Mouse (Mus musculus) myocyte (in vitro differentiated cells): ENCODE measurements around the gene Rps27. TPM values are rescaled to one million over a fixed set of nuclear protein-coding genes. Genes with fewer than 3 reads are reported as not detected.

ENCODE experiments used
- H3K27me3 ChIP-seq: one replicate; pipeline ENCODE4 v1.6.1; 2011; ENCODE audit not compliant: control insufficient read depth, insufficient read depth, insufficient read length
- H3K36me3 ChIP-seq: one replicate; pipeline ENCODE4 v1.6.1; 2011; ENCODE audit not compliant: control insufficient read depth, insufficient read depth
- H3K4me2 ChIP-seq: one replicate; pipeline ENCODE4 v1.6.1; 2011; ENCODE audit warnings: low read depth, control low read depth
- H3K4me3 ChIP-seq: one replicate; pipeline ENCODE4 v1.5.1; 2011; ENCODE audit warnings: mild to moderate bottlenecking, control low read depth, moderate library complexity
- H3K79me2 ChIP-seq: one replicate; pipeline ENCODE4 v1.6.1; 2011; ENCODE audit not compliant: control insufficient read depth, insufficient read depth
- H3ac ChIP-seq: one replicate; pipeline ENCODE4 v1.6.1; 2011; ENCODE audit not compliant: control insufficient read depth, insufficient read length
- CEBPB ChIP-seq: IDR thresholded peaks from 2 replicates; pipeline ENCODE4 v1.6.1; 2011; ENCODE audit warnings: mild to moderate bottlenecking, moderate library complexity; ENCODE audit not compliant: poor library complexity, insufficient read depth, severe bottlenecking
- E2F4 ChIP-seq: IDR thresholded peaks from one replicate; pipeline ENCODE4 v1.6.1; 2011; ENCODE audit warnings: mild to moderate bottlenecking, control low read depth, moderate library complexity; ENCODE audit not compliant: insufficient read depth
- MAX ChIP-seq: IDR thresholded peaks from one replicate; pipeline ENCODE4 v1.6.1; 2011; ENCODE audit warnings: low read depth, mild to moderate bottlenecking, control low read depth
- MYOD1 ChIP-seq, 3 experiments: IDR thresholded peaks; one replicate each; pipeline ENCODE4 v1.6.1; 2011; ENCODE audit warnings: control low read depth in 2 of 3, low read depth in 2 of 3, mild to moderate bottlenecking in 2 of 3, moderate library complexity in 1 of 3; ENCODE audit not compliant: insufficient read length in 2 of 3, control insufficient read depth in 1 of 3
- MYOG ChIP-seq, 3 experiments: IDR thresholded peaks; one replicate each; pipeline ENCODE4 v1.6.1; 2011; ENCODE audit warnings: control low read depth in 2 of 3, low read depth in 2 of 3, mild to moderate bottlenecking in 2 of 3; ENCODE audit not compliant: insufficient read length in 2 of 3, control insufficient read depth in 1 of 3, insufficient read depth in 1 of 3
- POLR2A ChIP-seq: IDR thresholded peaks from one replicate; pipeline ENCODE4 v1.6.1; 2011; ENCODE audit warnings: low read depth, mild to moderate bottlenecking, control low read depth, moderate library complexity; ENCODE audit not compliant: insufficient read length
- POLR2AphosphoS2 ChIP-seq: IDR thresholded peaks from one replicate; pipeline ENCODE4 v1.6.1; 2011; ENCODE audit warnings: low read depth, control low read depth; ENCODE audit not compliant: insufficient read length
- REST ChIP-seq: IDR thresholded peaks from one replicate; pipeline ENCODE4 v1.6.1; 2011; ENCODE audit warnings: mild to moderate bottlenecking, control low read depth, moderate library complexity; ENCODE audit not compliant: insufficient read depth, insufficient read length
- SRF ChIP-seq: IDR thresholded peaks from one replicate; pipeline ENCODE4 v1.6.1; 2011; ENCODE audit warnings: low read depth; ENCODE audit not compliant: control insufficient read depth, insufficient read length
- TCF12 ChIP-seq: IDR thresholded peaks from one replicate; pipeline ENCODE4 v1.6.1; 2011; ENCODE audit warnings: mild to moderate bottlenecking, control low read depth; ENCODE audit not compliant: poor library complexity, insufficient read depth, severe bottlenecking
- TCF3 ChIP-seq: IDR thresholded peaks from one replicate; pipeline ENCODE4 v1.6.1; 2011; ENCODE audit warnings: low read depth, control low read depth; ENCODE audit not compliant: insufficient read length
- USF1 ChIP-seq: IDR thresholded peaks from one replicate; pipeline ENCODE4 v1.6.1; 2011; ENCODE audit warnings: low read depth, mild to moderate bottlenecking, control low read depth, moderate library complexity
- polyA plus RNA-seq: library from polyadenylated mRNA; unstranded; fragments of >200 nt; fragmentation: generic; extraction: Trizol; gene quantifications from one replicate; pipeline ENCODE4 v1.2.1, GENCODE M21; 2012; ENCODE audit warnings: missing spikeins

The Rps27 gene
- polyA plus RNA-seq, 1 experiment = 3,699 TPM

GRCm38 (mm10) chr3:90224331-90224730, 10.9 kb upstream of the Rps27 start:
- no peak for TF ChIP-seq TCF3
- no peak for TF ChIP-seq MYOG (IDR thresholded peaks at IDR 0.05; ENCODE audit: control insufficient read depth in 1 of 3, insufficient read depth in 1 of 3, insufficient read length in 2 of 3, low read depth in 2 of 3)
- no peak for TF ChIP-seq MYOD1 (IDR thresholded peaks at IDR 0.05; ENCODE audit: control insufficient read depth in 1 of 3, insufficient read length in 2 of 3, low read depth in 2 of 3)
- TF ChIP-seq CEBPB = no peak
- no peak for TF ChIP-seq POLR2AphosphoS2
- no peak for TF ChIP-seq MAX
- TF ChIP-seq E2F4 = no peak
- TF ChIP-seq REST = no peak
- TF ChIP-seq SRF = no peak
- TF ChIP-seq POLR2A = no peak
- TF ChIP-seq USF1 = no peak
- Histone ChIP-seq H3K4me3 (no peak overlapping the region), H3K79me2 (no peaks in the 10 kb centered on the region), H3ac (no peak overlapping the region), H3K27me3 (no peaks in the 10 kb centered on the region), H3K36me3 (no peaks in the 10 kb centered on the region), H3K4me2 (no peak overlapping the region)

GRCm38 (mm10) chr3:90222941-90223340, 9.5 kb upstream of the Rps27 start:
- no peak overlapping the region for H3ac ChIP-seq
- no peaks in the 10 kb centered on the region for H3K36me3 ChIP-seq
- no peaks in the 10 kb centered on the region for H3K27me3 ChIP-seq
- no peaks in the 10 kb centered on the region for H3K79me2 ChIP-seq
- H3K4me2 ChIP-seq = no peak overlapping the region
- TF ChIP-seq TCF3 = no peak
- TF ChIP-seq POLR2AphosphoS2 = no peak
- no peak for TF ChIP-seq MAX
- TF ChIP-seq USF1 = no peak
- TF ChIP-seq E2F4 = no peak
- no peak for TF ChIP-seq MYOG (IDR thresholded peaks at IDR 0.05; ENCODE audit: control insufficient read depth in 1 of 3, insufficient read depth in 1 of 3, insufficient read length in 2 of 3, low read depth in 2 of 3)
- no peak for TF ChIP-seq TCF12
- no peak for TF ChIP-seq MYOD1 (IDR thresholded peaks at IDR 0.05; ENCODE audit: control insufficient read depth in 1 of 3, insufficient read length in 2 of 3, low read depth in 2 of 3)
- TF ChIP-seq POLR2A = no peak
- no peak overlapping the region for H3K4me3 ChIP-seq

DNA sequence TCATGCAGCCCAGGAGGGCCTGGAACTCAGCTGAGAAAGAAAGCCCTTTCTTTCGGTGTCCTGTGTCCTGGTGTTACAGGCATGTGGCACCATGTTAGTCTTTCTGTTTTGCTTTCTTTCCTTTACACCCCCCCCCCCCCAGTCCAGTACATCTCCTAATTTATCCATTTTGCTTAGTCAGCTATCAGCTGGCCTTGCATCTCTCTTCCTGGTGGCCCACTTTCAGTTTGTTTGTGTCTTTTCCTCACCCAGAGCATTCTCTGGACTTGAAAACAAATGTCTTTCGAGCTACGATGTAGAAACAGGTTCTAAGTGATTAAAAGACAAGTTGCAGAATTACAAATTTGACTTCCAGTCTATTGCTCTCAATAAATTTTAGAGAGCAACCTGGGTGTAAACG, 9.0 kb upstream of the Rps27 start:
- Histone ChIP-seq H3ac (no peak overlapping the region), H3K4me2 (no peak overlapping the region), H3K79me2 (no peaks in the 10 kb centered on the region), H3K36me3 (no peaks in the 10 kb centered on the region), H3K27me3 (no peaks in the 10 kb centered on the region), H3K4me3 (no peak overlapping the region)
- TF ChIP-seq E2F4 (no peak), REST (no peak), CEBPB (no peak), TCF12 (no peak), MYOG (IDR thresholded peaks at IDR 0.05; ENCODE audit: control insufficient read depth in 1 of 3, insufficient read depth in 1 of 3, insufficient read length in 2 of 3, low read depth in 2 of 3) (no peak), MYOD1 (IDR thresholded peaks at IDR 0.05; ENCODE audit: control insufficient read depth in 1 of 3, insufficient read length in 2 of 3, low read depth in 2 of 3) (no peak), MAX (no peak), POLR2AphosphoS2 (no peak)

- Histone ChIP-seq H3ac (no peak overlapping the region), H3K4me3 (peak overlapping the region; percentile 28), H3K79me2 (no peaks in the 10 kb centered on the region), H3K27me3 (no peaks in the 10 kb centered on the region), H3K36me3 (no peaks in the 10 kb centered on the region), H3K4me2 (peak overlapping the region; percentile 91)
- TF ChIP-seq MYOG (IDR thresholded peaks at IDR 0.05; ENCODE audit: control insufficient read depth in 1 of 3, insufficient read depth in 1 of 3, insufficient read length in 2 of 3, low read depth in 2 of 3) (no peak), E2F4 (no peak), TCF3 (no peak), REST (no peak), MAX (no peak), POLR2AphosphoS2 (no peak), SRF (no peak), USF1 (no peak), POLR2A (no peak), TCF12 (no peak), MYOD1 (IDR thresholded peaks at IDR 0.05; ENCODE audit: control insufficient read depth in 1 of 3, insufficient read length in 2 of 3, low read depth in 2 of 3) (no peak), CEBPB (no peak)
Observed at GRCm38 (mm10) chr3:90221123-90221522, 7.7 kb upstream of the Rps27 start.

DNA sequence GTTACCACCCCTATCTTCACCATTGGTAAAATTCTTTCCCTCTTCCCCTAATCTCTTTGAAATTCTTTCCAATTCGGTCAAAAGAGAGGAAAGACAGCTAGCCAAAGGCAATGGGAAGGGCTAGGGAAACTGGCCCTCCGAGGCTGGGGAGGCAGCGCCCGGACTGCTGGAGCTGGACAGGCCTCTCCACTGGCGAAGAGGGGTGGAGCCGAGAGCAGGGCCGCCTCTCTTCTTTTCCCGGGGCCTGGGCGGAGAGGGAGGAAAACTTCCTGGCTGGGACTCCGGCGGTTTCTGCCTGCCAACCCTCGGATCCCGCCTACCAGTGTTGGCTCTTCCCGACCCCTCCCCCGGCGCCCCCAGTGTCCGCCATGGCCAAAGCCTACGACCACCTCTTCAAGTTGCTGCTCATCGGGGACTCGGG, 7.1 kb upstream of the Rps27 start:
- Histone ChIP-seq H3K4me2 (peak overlapping the region; percentile 91), H3K36me3 (no peaks in the 10 kb centered on the region), H3K4me3 (peak overlapping the region; percentile 28), H3K79me2 (no peaks in the 10 kb centered on the region), H3ac (no peak overlapping the region), H3K27me3 (no peaks in the 10 kb centered on the region)
- TF ChIP-seq POLR2AphosphoS2 (peak; percentile 51), SRF (no peak), POLR2A (peak; percentile 78)
